Mouse (Mus musculus) cerebral cortex, adult 2 months (tissue): Measurements from ENCODE around the gene Vmn1r131.

Experiments used
- WGBS: fragments of 180-500 bp; shearing (Covaris S2); methylation state at CpG from one replicate; pipeline ENCODE4 v1.1.7; 2018; 5-methylcytosine and 5-hydroxymethylcytosine counted together

The Vmn1r131 gene

DNA sequence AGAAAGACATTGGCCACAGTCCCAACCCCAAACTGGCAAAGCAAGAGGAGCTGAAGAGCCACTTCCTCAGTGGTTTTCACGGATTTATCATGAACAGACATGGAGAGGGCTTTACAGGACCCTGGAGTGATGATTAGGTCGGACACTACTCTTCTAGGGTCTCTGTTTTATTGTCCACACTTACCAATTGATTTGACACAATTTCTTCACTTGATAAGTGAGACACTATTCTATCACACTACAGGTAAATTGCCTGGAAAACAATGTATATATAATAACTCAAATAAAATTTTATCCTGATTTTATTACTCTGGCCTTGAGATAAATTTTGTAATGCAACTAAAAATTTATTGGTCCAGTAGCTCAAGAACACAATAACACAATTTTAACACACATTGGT, at the start of gene Vmn1r131:
Vmn1r131 (minus strand) TSS at position 101 of the 400 bp plus-strand sequence.
- WGBS, result no CpG with 5 or more reads among the region's 2 CpGs

DNA sequence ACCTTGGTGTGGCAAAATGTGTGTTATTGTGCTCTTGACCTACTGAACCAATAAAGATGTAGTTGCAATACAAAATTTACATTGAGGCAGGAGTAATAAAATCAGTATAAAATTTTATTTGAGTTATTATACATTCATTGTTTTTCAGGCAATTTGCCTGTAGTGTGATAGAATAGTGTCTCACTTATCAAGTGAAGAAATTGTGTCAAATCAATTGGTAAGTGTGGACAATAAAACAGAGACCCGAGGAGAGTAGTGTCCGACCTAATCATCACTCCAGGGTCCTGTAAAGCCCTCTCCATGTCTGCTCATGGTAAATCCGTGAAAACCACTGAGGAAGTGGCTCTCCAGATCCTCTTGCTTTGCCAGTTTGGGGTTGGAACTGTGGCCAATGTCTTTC, 34.4 kb downstream of the Vmn1r131 start, which contains the start of gene Vmn1r130:
Vmn1r130 (plus strand) TSS at position 301 of the 400 bp plus-strand sequence.
- no CpG with 5 or more reads among the region's 3 CpGs for WGBS
